Mouse (Mus musculus) kidney, adult 2 months (tissue): ENCODE data around the gene Akap1. TPM values are rescaled to one million over a fixed set of nuclear protein-coding genes. Genes with fewer than 3 reads are reported as not detected.
A peak's percentile ranks its signal among the peaks of the same experiment; 100 is the strongest.

Source experiments
- DNase-seq: peaks from one replicate; pipeline ENCODE4 v3.0.0; 2021
- H3K27ac ChIP-seq: fragments of 200-500 bp; 2 replicates; pipeline ENCODE4 v1.5.1; 2012; ENCODE audit warnings: low read depth, low read length, control low read depth, inconsistent platforms; ENCODE audit not compliant: insufficient read depth
- H3K27me3 ChIP-seq: fragments of 200-500 bp; replicated peaks from 2 replicates; pipeline ENCODE4 v1.6.1; 2012; ENCODE audit warnings: mild to moderate bottlenecking, moderate library complexity, low read length, inconsistent platforms; ENCODE audit not compliant: control insufficient read depth, insufficient read depth
- H3K36me3 ChIP-seq: fragments of 200-500 bp; 2 replicates; pipeline ENCODE4 v1.6.1; 2012; ENCODE audit warnings: mild to moderate bottlenecking, moderate library complexity, low read length, inconsistent platforms; ENCODE audit not compliant: control insufficient read depth, insufficient read depth
- H3K4me1 ChIP-seq: fragments of 200-500 bp; 2 replicates; pipeline ENCODE4 v1.6.1; 2011; ENCODE audit warnings: low read length; ENCODE audit not compliant: control insufficient read depth, insufficient read depth
- H3K4me3 ChIP-seq: fragments of 200-500 bp; 2 replicates; pipeline ENCODE4 v1.5.1; 2011; ENCODE audit warnings: mild to moderate bottlenecking, low read depth, low read length, control low read depth; ENCODE audit not compliant: insufficient read depth
- CTCF ChIP-seq: fragments of 200-500 bp; conservative IDR thresholded peaks from 2 replicates; pipeline ENCODE4 v1.5.1; 2011; ENCODE audit warnings: low read depth, mild to moderate bottlenecking, control low read depth, low read length, moderate library complexity, mixed read lengths; ENCODE audit not compliant: insufficient read depth, insufficient read length
- POLR2A ChIP-seq: fragments of 200-500 bp; IDR thresholded peaks from one replicate; pipeline ENCODE4 v1.6.1; 2011; ENCODE audit warnings: low read depth, low read length, control low read depth
- WGBS: fragments of 180-500 bp; shearing (Covaris S2); methylation state at CpG from one replicate; pipeline ENCODE4 v1.1.7; 2018; 5-methylcytosine and 5-hydroxymethylcytosine counted together
- polyA plus RNA-seq: library from polyadenylated mRNA; depleted of rRNA; stranded (reverse); fragments of >200 nt; gene quantifications from 2 replicates; pipeline ENCODE4 v1.2.3, GENCODE M21; 2012; rRNA removed

Akap1 gene
- polyA plus RNA-seq = 72.6 and 73.1 TPM in 2 replicates

DNA sequence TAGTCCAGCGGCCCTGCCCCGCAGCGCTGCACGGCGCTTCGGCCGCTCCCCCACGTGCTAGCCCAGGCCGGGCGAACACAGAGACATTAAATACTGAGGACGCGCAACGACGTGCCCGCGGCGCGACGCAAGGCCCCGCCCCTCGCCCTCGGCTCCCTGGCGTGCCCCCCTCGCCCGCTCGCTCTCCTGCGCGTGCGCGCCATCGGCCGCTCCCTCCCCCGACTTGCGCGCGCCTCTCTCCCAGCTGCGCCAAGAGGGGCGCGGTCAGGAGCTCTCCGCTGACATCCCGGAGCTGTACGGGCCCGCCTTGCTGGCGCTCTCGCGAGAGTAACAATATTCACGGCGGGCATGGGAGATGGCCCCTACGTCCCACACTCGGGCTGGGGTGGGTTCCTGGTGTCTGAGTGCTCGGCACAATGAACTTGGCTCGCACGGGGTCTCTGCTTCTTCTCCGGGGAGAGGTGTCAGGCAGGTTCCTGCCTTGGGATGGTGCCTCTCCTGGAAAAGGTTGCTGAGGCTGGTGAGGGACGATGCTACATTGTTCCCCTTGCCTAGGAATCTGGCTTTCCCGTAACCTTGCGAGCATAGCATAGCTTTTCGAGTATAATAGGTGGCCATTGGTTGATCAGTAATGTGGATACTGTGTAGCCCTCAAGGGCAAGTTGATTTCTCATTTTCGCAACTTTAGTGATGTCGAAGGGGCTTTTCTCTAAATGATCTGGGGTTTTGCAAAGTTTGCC lies at the start of gene Akap1:
Gene Akap1, minus strand, starts transcription at position 129 of the 740 bp plus-strand sequence.
- Histone ChIP-seq H3K27ac (peak within 1 kb of the TSS; percentile 87), H3K4me1 (peaks cover 7% of the 10 kb centered on the region; the same call in 1 of the 2 replicates), H3K4me3 (peak within 1 kb of the TSS; percentile 53), H3K36me3 (no peaks in the 10 kb centered on the region), H3K27me3 (no peaks in the 10 kb centered on the region)
- DNase-seq = peak; percentile 98
- 3% methylated on average over 54 of the region's 60 CpGs for WGBS
- TF ChIP-seq POLR2A (peak; percentile 53), CTCF (no peak)

DNA sequence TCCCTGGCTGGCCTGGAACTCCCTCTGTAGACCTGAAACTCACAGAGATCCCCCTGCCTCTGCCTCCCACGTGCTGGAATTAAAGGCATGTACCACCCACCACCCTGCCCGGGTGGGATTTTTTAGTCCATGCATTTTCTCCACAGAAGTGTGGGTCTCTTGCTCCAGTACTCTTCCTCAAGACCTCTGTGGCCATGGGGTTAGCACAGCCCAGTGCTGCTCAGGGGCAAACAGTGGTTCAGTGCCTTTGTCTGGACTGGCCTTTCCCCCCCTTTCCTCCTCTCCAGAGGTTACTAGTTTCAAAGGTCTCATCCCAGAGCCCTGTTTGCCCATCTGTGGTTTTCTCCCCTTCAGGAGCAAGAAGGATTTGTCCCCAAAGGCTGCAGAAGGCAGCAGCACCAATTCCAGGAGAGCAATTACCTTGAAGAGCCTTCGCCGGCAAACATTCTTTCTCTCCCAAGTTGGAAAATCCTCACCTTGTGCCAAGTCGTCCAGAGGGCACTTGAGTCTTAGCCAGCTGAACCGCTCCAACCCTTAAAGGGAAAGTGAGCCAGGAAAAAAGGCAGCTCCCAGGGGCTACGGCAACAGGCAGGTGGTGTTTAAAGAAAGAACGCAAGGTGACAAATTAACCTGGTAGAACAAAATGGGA lies 45.1 kb upstream of the Akap1 start:
- Histone ChIP-seq H3K27me3 (no peaks in the 10 kb centered on the region), H3K36me3 (no peaks in the 10 kb centered on the region), H3K4me1 (peaks cover 26% of the 10 kb centered on the region), H3K27ac (peak overlapping the region; percentile 94), H3K4me3 (no peak overlapping the region)
- WGBS = 33% methylated on average over 8 of the region's 8 CpGs
- DNase-seq = peak; percentile 95
- TF ChIP-seq CTCF (no peak), POLR2A (no peak)

DNA sequence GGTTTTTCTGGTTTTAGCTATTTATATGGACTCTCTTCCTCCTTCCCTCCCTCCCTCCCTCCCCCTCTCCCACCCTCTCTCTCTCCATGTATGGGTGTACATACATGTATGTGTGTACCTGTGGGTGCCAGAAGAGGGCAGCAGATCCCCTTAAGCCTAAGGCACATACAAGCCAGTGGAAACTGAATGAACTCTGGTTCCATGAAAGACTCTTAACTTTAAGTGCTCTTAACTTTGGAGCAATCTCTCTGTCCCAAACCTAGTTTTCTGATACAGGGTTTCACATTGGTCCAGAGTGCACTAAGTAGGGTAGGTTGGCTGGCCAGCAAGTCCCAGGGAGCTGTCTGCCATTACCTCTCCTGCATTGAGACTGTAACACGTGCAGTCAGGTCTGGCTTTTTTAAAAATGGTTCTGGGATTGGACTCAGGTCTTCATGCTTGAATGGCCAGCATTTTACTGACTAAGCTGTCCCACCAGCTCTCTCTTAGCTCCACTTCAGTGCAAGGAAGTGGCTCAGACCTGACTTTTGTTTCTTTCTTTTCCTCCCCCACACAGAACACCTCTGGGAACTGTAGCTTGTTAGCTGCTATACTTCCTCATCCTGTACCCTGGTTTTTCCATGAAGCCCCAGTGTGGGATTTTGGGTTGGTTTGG lies 44.3 kb upstream of the Akap1 start:
- peaks cover 31% of the 10 kb centered on the region for H3K4me1 ChIP-seq
- H3K27ac ChIP-seq = peak overlapping the region; percentile 94
- no peaks in the 10 kb centered on the region for H3K36me3 ChIP-seq
- no peak overlapping the region for H3K4me3 ChIP-seq
- peak; percentile 88 for DNase-seq
- no peaks in the 10 kb centered on the region for H3K27me3 ChIP-seq
- peak; percentile 75 for TF ChIP-seq CTCF
- TF ChIP-seq POLR2A = no peak
- 39% methylated on average over 1 of the region's 1 CpGs for WGBS

DNA sequence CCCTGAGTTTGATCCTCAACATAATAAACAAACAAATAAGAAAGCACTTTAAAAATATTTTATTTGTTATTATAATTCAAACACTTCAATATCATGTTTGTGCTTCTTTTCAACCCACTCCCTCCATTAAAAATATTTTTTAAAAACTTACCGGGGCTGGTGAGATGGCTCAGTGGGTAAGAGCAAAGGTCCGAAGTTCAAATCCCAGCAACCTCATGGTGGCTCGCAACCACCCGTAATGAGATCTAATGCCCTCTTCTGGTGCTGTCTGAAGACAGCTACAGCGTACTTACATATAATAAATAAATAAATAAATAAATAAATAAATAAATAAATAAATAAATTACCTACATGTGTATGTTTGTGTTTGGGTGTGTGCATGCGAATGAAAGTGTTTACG lies 43.5 kb upstream of the Akap1 start:
- H3K4me3 ChIP-seq = no peak overlapping the region
- WGBS = 69% methylated on average over 7 of the region's 7 CpGs
- H3K4me1 ChIP-seq = peaks cover 31% of the 10 kb centered on the region
- H3K36me3 ChIP-seq = no peaks in the 10 kb centered on the region
- peak; percentile 64 for DNase-seq
- peak overlapping the region; percentile 79 for H3K27ac ChIP-seq
- TF ChIP-seq POLR2A (no peak), CTCF (no peak)
- H3K27me3 ChIP-seq = no peaks in the 10 kb centered on the region

DNA sequence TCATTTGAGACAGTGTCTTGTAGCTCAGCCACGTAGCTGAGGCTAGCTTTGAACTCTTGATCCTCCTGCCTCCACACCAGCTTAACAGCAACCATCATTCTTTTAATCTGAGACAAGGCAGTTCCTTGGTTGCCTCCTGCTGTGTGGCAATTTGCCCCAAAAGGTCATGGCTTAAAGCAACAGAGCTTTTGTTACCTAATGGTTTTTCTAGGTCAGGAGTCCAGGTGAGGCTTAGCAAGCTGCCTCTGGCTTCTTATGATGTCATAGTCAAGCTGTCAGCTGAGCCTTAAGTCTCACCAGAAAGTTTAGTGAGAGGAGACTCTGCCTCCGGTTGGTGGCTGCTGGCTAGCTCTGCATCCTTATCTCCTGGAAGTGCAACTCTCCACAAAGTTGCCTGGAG lies 41.2 kb upstream of the Akap1 start:
- Histone ChIP-seq H3K27ac (peak overlapping the region; percentile 42), H3K36me3 (no peaks in the 10 kb centered on the region), H3K4me1 (peaks cover 41% of the 10 kb centered on the region), H3K4me3 (no peak overlapping the region), H3K27me3 (no peaks in the 10 kb centered on the region)
- TF ChIP-seq CTCF (no peak), POLR2A (no peak)
- WGBS = 34% methylated on average over 2 of the region's 2 CpGs
- DNase-seq = peak; percentile 89

DNA sequence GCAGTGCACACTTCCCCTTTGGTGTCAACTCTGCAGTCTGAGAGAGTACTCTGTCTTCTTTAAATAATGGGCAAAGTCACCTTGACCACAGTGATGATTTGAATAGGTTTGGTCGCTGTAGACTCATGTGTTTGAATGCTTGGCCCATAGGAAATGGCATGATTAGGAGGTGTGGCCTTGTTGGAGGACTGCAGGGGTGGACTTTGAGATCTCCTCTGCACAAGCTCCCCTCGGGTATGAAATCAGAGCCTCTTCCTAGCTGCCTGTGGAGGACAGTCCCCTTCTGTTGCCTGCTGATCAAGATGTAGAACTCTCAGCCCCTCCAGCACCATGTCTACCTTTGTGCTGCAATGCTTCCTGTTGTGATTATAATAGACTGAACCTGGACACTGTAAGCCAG lies 39.7 kb upstream of the Akap1 start:
- Histone ChIP-seq H3K36me3 (no peaks in the 10 kb centered on the region), H3K27ac (no peak overlapping the region), H3K4me1 (peaks cover 30% of the 10 kb centered on the region; the same call in 1 of the 2 replicates), H3K4me3 (no peak overlapping the region), H3K27me3 (no peaks in the 10 kb centered on the region)
- TF ChIP-seq POLR2A = no peak
- TF ChIP-seq CTCF = no peak
- 28% methylated on average over 2 of the region's 2 CpGs for WGBS
- peak; percentile 35 for DNase-seq

DNA sequence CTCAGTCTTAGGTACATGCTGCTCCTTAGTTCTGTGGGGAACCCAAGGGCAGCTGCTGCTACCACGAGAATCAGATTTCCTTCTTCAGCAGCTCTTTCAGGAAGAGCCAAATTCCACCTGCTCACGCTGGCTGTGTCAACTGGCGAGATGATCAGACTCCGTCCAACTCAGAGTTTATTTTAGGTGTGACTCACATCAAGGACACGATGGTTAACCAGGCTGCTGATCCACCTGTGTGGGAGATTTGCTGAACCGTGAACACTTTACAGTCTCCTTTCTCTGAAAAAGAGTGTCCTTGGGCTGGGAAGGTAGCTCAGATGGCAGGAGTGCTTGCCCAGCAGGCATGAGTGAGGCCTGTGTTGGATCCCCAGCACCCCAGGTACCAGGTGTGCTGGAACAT lies 38.4 kb upstream of the Akap1 start:
- Histone ChIP-seq H3K27me3 (no peaks in the 10 kb centered on the region), H3K36me3 (no peaks in the 10 kb centered on the region), H3K4me3 (no peak overlapping the region), H3K4me1 (peaks cover 22% of the 10 kb centered on the region; the same call in 1 of the 2 replicates), H3K27ac (peak overlapping the region; percentile 53; the same call in 1 of the 2 replicates)
- DNase-seq = peak; percentile 83
- WGBS = 37% methylated on average over 6 of the region's 6 CpGs
- TF ChIP-seq POLR2A (no peak), CTCF (no peak)
